Mouse (Mus musculus) spleen, postnatal 10 days (tissue): Measurements from ENCODE around the gene Pappa.

Experiments used
- DNase-seq, 2 experiments: peaks; one replicate each; pipeline ENCODE4 v3.0.0; 2021 to 2022; ENCODE audit warnings: low spot score in 2 of 2

Gene Pappa

DNA sequence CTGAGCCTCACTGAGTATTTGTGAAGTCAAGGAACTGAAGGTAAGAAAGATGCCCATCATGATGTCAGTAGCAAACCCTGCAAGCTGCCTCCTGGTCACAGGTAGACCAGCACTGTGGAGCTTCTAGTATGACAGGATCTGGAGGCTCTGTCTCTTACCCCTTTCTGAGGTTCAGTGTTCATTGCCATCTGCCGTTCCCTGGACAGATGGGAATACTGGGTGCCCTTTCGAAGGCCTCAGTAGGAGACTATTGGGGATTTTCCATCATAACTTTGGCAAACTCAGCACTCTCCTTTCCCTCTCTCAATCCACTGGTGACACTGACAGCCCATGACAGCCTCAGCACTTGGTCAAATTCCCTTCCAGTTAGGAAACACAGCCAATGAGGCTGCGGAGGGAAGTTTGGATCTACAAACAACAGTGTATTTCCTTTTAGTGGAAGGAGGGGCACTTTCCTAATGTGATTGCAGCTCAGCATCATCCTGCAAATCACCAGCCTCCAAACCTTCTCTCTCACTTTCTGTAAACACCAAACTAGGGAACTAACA is 42.4 kb downstream of the Pappa start:
- no peak for DNase-seq

DNA sequence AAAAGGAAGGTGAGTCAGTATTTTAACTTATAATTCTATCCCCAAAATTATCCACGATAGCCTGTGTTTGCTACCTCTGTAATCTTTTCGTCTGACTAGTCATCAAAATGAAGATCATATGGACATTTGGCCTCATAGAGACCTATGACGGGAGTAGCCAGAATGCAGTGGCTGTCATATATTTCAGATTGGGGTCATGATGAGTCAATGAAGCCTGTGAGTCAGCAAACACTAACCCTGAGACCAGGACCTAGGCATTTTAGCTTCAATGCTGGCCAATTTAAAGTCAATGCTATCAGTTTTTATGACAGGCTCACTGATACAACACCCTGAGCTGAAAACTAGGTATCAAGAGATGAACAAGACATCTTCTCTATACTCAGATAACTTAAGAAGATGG is 50.5 kb downstream of the Pappa start:
- DNase-seq: no peak

DNA sequence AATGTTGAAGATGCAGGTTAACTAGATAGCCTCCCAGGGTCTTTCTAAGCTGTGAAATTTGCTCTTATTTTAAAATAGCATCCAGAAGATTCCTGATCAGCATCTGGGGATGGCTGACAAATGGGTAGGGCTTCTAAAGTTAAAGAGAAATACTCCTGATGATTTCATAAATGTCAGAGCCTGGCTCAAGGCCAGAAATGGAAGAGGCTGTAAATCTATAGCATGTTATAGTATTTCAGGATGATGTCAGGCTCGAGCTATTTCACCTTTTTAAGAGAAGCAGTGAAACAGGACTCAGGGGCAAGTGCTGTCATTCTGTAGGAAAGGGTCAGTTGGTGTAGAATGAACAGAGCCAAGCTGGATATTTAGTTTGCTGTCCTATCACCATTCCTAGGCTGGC is 54.2 kb downstream of the Pappa start:
- DNase-seq: no peak

DNA sequence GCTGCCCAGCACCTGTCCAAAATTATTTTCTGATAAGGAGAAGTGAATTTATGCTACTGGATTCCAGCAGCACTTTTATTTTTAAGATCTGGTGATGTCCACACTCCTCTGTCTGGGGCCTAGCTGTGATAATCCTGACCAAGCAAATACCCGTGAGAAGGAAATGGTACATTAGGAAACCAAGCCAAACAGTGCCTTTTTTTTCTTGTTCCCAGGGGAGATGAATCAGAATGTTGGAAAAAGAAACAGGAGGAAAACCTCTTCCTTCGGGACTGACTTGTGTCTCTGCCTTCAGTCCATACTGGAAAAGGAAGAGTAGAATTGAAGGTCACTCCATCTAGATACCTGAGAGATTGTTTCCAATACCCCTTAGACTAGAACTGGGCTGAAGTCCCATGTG is 63.3 kb downstream of the Pappa start:
- no peak for DNase-seq

DNA sequence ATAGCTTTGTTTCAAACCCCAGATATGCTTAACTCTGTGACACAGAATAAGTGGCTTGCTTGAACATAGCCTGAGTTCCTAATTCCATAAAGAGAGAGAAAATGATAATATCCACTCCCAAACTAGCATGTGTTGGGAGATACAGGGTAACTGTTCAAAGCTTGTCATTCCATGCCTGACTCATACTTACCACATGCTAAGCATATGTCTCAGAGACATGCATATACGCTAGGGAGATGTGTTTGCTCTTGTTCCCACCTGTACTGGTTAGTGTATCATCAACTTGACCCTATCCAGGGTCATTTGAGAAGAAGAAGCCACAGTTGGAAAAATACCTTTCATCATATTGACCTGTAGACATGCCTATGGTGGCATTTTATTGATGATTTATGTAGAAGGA is 63.7 kb downstream of the Pappa start:
- no peak for DNase-seq

DNA sequence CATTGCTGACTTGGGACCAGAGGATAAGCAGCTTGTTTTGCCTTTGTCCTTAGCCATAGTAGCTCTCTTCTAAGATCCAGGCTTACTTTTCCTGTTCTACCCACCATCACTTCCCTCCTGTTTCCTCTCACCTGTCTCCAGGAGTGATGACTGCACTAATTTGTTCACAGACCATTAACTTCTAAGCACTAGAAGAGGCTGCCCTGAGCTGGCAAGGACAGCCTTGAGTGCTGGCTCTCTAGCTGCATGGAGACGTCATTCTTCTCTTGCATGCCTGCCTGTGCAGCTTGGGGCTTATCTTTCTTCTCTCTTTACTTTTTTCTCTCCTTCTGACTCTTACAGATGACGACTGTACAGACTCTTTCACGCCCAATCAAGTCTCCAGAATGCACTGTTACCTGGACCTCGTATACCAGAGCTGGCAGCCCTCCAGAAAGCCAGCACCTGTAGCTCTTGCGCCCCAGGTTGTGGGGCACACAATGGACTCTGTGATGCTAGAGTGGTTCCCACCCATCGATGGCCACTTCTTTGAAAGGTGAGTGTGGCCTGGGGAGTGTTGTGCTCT is 65.0 kb downstream of the Pappa start:
- no peak for DNase-seq

DNA sequence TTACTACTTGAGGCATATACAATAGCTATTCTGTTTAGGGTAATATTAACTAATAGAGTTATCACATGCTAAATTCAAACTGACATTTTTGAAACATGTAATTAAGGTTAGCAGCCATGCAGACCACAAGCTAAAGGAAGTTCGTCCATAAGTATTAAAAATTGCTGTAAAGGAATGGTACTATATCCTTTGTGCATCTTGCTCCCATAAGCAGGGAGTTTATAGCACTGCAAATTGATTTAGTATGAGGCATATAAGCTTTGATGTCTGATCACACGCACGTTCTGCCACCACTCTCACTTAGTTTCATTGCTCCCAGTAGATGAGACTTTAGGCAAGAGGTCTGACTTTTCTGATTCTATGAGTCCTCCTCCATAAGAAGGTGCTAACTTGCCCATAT is 68.8 kb downstream of the Pappa start:
- DNase-seq: no peak

DNA sequence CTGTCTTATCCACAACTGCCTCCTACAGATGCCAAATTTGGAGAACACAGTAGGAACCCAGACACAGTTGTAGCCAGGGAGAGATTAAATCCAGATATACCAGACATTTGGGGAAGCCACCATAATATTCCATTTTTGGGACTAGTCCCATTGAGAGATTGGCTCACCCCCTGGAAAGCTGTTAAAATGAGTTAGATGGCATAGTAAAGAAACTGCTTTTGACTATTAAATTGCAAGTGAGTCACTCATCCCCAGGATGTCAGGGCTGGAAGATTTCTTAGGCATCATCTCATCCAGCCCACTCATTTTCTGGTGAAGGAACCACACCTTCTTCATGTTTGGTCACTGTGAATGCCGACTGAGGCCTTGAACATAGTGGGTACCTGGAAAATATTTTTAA is 72.0 kb downstream of the Pappa start:
- no peak for DNase-seq

DNA sequence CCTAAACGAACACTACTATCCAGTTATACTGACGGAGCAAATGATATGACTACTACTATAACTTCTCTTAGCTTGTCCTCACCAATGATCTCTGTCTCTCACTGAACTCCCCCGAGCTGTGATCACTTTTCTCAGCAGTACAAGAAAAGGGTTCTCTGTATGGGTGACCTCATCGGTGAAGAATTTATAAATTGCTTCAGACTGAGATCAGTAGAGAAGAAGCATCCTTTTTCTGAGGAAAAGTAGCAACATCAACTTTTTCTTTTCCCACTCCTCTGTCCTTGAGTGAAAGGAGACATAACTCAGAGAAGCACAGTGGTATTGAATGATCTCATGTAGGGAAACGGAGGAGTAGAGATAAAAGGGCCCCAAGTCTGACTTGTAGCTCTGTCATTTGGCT is 79.7 kb downstream of the Pappa start:
- no peak for DNase-seq

DNA sequence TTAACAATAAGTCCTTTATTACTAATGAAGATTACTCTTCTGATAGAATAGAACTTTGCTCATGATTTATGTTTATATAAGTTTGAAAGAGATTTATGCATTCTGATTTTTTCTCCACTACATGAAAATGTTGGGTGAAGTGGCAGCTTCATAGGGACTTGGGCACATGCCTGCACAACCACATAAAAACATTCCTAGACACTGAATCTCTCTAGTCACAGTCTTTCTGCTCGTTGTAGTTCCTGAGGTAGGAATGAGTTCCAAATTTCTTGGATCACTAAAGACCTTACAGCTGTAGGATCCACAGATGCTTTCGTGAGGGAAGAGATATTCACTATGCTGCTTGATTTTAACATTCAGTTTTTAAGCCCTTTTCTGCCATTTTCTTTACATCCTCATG is 81.5 kb downstream of the Pappa start:
- no peak for DNase-seq

DNA sequence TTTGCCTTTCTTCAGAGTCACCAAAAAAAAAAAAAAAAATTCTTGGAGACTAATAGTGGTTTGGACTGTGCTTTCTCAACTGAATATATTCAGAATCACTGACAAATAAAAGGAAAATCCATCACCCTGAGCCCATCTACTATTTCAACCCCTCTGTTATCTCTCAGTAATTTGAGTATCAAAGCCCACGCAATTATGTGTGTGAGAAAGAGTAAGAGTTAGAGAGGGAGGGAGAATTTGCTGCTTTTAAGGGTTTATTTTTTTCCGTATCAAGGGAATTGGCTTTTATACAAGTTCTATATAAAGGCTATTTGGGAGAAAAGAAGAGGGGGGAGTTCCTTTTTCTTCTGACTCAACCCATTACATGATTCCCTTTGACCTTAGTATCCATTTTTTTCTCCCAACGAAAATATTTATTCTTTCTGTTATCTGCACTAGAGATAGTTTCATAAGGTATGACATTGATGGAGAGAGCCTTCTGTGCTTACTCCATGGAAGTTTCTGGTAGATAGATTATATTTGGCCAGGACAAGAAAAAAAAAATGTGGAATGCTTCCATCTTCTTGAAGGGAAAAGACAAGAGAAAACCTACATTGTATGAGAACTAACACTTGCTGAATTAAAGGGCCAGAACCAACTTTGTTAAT is 85.5 kb downstream of the Pappa start:
- no peak for DNase-seq

DNA sequence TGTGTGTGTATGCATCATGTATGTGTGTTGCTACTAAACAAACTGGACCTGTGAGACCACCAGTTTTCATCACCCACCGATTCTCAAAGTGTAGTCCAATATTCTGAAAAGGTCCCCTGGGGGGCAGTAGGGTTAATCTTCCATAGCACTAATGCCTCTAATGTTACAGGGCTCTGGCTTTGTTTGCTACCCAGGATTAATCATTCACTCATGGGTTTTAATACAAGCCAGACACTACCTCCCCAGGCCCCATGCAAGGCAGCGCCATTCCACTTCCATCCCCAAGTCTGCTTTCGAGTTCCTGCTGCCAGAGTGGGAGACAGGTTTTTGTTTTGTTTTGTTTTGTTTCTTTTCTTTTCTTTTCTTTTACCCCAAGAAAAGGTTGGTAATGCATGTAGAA is 92.7 kb downstream of the Pappa start:
- no peak for DNase-seq

DNA sequence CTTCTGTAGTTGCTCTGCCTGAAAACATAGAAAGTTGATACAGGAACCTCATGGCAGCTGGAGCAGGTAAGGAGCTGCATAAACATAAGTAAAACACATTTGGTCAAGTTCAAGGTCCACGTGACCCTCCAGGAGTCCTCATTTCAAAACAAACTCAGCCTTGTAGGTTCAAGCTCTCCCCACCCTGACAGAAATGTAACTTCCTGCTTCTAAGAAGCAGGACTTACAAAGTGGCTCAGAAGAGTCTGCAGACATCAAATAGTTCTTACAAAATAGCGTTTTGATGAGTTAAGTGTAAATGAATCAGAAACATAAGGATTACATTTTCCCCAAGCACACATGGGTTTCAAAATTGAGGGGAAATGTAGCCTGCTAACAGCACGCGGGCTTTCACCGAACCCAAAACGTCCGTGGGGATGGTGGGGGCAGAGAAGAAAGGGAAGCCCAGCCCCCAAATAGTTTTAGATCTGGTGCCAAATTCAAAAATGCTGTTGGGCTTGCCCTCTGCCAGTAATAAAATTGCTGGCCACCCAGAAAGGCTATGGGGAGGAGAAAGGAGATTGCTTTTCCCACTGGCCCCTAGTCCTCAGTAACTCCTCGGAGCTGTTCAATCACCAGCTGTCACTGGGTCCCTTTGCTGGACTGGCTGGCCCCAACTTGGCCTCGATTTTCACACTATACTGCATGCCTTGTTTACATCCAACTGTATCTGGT is 93.8 kb downstream of the Pappa start:
- no peak for DNase-seq

DNA sequence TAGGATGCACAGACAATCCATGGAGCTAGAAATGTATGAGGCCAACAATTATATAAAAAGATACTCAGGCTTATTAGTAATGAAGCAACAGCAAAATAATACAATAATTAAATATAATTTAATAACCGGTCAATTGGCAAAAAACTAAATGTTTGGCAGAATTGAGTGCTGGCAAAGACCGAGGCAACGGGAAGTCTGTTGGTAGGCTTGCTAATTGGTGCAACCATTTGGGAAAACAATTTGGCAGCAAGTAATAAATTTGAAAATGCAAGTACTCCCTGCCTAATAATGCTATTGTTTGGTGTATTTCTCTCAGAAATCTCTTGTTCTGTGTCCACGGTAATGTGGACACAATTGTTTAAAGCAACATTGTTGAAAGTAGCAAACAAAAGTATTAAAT is 99.9 kb downstream of the Pappa start:
- no peak for DNase-seq

DNA sequence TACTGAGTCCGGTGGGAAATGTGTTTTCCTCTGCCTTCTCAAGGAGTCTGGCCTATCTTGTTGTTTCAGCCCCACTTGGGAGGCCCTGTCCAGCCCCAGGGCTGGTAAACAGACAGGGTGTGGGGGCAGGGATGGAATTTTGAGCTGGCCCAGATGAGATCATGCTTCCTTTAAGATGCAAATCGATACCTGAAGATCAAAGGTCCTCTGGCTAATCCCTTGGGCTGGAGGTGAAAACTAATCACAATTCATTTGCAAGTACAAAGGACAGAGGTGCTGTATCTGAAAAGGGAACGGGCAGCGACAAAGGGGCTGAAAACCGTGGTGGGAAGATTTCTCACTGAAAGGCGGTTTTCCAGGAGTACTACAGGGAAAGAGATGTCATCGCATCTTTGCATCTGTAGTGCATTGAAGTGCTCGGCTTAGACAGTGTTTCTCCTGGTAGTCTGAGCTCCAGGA is 114.6 kb downstream of the Pappa start:
- DNase-seq: no peak

DNA sequence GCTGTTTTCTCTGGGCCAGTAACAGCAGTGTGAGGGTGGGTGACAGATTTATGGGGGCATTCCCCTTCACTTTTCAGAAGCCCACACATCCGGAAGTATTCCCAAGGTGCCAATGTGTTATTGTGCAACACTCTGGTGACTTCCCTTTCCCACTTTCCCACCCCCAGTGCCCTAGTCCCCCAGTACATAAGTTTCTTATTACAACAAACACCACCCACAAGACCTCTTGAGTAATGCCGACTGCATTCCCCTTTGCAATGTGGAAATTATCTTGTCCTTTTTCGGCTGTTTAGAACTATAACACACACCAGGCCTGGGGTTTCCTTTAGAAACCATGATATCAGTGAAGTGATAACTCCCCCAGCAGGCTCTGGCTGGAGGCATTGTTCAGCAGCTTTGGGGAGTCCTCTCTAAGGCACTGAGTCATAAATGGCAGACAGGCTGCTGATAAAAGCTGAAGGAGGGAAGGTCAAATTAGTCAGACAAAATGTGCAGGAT is 118.5 kb downstream of the Pappa start:
- no peak for DNase-seq

DNA sequence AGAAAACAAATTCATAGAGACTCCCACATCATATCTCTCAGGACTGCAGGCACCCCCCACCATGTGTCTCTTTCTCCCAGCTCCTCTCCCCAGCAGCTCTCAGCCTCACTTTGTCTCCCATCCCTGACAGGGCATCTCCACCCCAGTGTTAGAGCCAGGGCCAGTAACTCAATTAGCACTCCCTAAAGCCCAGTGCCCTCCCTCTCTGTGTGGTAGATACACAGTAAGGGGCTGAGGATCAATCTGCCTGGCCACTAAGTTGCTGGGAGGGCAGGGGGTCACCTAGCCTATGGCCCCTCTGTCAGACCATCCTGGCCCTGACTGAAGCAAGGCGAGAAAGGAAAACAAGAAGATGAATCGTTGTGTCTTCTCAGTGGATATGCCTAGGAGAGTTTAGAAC is 119.3 kb downstream of the Pappa start:
- no peak for DNase-seq

DNA sequence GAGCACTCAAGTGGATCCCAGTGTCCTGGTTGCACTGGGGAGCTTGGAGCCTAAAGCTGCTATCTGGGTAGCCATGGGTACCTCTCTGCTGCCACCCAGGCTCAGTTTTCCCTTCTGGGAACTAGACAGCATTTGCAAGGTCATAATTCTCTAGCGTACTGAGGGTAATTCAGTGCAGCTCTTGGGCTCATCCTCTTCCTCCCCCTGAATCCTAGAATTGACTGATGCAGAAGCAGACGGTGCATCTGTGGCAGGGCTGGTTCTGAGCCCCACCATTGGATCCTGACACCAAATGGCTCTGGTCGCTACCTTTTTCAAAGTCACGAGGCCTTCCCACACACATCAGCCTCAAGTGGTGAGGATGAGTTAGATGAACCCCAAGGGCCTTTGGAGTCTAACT is 121.0 kb downstream of the Pappa start:
- DNase-seq: no peak

DNA sequence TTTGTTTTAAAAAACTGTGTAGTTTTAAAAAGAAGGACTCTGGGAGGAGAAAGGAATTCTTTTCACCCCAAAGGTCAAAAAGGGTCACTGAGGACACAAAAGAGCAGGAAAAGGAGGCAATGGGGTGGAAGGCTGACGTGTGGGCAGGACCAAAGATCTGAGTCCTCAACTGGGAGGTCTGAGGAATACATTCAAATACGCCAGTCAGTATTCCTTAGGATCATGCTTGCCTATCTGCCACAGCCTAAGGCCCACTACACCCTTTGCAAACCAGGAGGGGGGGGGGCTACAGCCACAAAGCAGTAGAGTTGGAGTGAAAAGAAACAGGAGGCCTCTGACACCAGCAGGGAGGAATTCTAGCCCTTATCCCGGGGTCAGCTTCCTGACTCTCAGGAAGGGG is 121.5 kb downstream of the Pappa start:
- DNase-seq: no peak

DNA sequence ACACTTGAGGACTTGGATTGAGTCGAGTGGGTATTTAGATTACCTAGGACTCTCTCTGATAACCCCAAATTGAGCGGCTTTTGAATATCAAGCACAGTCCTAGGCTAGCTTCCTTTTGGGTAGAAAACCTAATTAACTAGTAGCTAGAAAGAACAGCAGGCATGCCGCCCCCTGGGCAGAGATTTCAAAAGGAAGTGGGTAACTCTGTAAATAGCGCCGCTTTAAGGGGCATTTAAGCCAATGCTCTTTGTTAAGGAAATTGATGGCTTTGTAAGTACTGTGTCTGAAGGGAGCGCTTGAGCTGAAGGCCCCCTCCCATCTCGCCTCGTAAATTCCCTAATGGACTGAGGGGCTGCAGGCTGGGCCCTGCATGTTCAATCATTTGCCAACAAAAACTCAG is 128.2 kb downstream of the Pappa start:
- DNase-seq: no peak

DNA sequence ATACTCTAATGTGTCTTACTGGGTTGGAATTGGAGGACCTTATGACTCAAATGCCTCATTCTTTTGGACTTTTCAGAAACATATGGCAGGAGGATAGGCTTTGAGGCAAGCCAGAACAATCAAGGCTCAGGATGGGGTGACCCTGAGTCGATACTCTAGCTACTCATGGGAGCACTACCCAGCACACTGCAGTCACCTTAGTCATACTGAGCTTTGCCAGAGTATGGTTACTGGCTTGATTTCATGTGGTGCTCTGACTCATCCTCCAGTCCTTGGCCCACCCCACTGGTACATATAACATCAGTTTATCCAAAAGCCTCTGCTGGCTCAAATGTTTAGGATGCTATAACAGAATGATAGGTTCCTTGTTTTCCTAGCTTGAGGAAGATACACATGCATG is 130.1 kb downstream of the Pappa start:
- no peak for DNase-seq

DNA sequence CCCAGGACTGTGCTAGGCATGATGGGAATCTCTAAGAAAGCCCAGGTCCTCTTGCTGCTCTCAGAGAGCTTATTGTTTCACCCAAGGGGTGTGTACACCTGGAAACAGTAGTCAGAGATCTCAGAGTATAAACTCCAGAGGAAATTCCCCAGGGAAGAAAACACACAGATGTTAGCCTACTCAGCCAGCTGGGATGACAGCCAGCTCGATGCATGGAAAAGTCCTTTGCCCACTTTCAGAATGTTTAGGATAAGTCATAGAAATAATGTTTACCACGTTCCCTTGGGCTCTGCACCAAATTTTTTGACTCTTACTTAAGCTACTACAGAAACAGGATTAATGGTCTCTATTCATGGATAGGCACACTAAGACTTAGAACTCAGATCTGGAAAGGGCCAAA is 143.1 kb downstream of the Pappa start:
- no peak for DNase-seq

DNA sequence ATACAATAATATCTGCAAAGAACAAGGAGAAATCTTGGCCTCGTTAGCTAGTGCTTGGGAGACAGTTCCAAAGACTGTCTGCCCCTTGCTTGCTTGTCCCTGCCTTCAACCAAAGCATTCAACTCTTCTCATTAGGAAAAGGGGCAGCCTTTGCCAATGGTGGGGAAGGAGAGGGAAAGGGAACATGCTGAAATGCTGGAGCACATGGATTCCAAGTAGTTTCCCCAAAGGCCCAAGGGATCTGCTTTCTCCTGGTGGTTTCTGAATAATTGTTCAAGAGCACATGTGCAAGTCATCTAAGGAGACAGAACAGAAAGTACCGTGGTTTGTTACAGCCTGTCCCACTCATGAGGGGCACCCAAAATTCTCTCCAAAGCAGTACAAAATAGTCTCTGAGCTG is 146.0 kb downstream of the Pappa start:
- no peak for DNase-seq
